Mouse (Mus musculus): ENCODE data around the gene Gm10134. TPM values are rescaled to one million over a fixed set of nuclear protein-coding genes. Genes with fewer than 3 reads are reported as not detected.

Gm10134 gene
- polyA plus RNA-seq (2011; ENCODE audit: insufficient read depth, insufficient read length, low replicate concordance, missing spikeins) = not detected in 2 replicates

DNA sequence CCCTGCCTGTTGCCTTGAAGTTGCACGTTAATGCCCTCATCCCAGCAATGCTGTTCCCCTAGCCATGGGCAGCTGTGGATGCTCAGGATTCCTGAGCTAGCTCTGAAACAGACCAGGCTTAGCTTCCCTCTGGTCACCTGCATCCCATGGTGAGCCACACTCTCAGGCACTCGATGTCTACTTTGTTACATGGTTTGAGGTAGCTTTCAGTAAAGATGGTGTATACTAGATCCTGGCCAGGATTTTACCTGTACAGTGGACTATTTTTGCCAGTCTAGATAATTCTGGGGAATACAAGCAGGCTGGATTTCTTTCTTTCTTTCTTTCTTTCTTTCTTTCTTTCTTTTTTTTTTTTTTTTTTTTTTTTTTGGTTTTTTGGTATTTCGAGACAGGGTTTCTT, at the start of gene Gm10134:
TSS of gene Gm10134 (plus strand) at position 301 of the 400 bp plus-strand sequence.
- 69% methylated on average over 3 of the region's 3 CpGs for WGBS
- no peaks in the 10 kb centered on the region for H3K4me1 ChIP-seq (ENCODE audit: control insufficient read depth, insufficient read depth, low read length)
- H3K4me3 ChIP-seq (replicated peaks; ENCODE audit: control insufficient read depth, low read depth, low read length) = no peak within 1 kb of the TSS
- TF ChIP-seq CTCF (IDR thresholded peaks at IDR 0.05; ENCODE audit: control insufficient read depth, insufficient read depth, low read length) (no peak), POLR2A (IDR thresholded peaks at IDR 0.05; ENCODE audit: borderline replicate concordance, control insufficient read depth, low read depth, low read length) (no peak)
- H3K27ac ChIP-seq (ENCODE audit: control insufficient read depth, insufficient read depth, low read depth, low read length, poor library complexity) = no peak within 1 kb of the TSS

DNA sequence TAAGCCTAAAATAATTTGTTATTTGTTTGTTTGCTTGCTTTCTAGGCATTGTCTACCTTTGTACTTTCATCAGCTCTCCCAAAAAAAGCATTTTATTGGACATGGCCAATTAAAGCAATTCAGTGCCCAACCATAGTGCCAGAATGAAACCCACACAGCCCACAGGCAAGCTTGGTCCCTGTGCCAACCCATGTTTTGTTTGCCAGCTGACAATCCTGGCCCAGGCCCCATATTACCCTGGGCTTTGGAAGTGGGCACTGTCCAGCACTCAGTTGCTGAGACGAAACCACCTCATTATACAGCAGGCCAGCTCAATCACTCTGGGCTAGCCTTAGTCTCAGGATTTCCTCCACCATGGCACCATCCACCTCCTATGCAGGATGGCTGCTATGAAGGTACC, 49.3 kb upstream of the Gm10134 start:
- no peaks in the 10 kb centered on the region for H3K4me1 ChIP-seq (ENCODE audit: control insufficient read depth, insufficient read depth, low read length)
- 68% methylated on average over 1 of the region's 1 CpGs for WGBS

DNA sequence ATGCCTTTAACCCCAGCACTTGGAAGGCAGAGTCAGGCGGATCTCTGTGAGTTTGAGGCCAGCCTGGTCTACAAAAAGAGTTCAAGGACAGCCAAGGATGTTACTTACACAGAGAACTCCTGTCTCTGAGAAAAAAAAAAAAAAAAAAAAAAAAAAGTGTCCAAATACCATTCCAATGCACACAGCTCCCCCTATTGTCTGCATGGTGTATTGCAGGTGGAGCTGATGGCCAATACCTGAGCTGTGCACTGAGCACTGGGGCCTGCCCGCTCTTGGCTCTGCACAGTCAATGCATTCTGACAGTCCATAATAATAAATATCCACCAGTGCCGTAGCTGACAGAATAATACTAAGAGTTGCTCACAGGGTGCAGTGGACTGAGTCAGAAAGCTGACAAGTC, 42.0 kb upstream of the Gm10134 start:
- TF ChIP-seq POLR2A (IDR thresholded peaks at IDR 0.05; ENCODE audit: borderline replicate concordance, control insufficient read depth, low read depth, low read length) (no peak), CTCF (IDR thresholded peaks at IDR 0.05; ENCODE audit: control insufficient read depth, insufficient read depth, low read length) (peak; percentile 64)
- 58% methylated on average over 3 of the region's 3 CpGs for WGBS
- Histone ChIP-seq H3K27ac (ENCODE audit: control insufficient read depth, insufficient read depth, low read depth, low read length, poor library complexity) (no peak overlapping the region), H3K4me3 (replicated peaks; ENCODE audit: control insufficient read depth, low read depth, low read length) (no peak overlapping the region), H3K4me1 (ENCODE audit: control insufficient read depth, insufficient read depth, low read length) (no peaks in the 10 kb centered on the region; the same call in 1 of the 2 replicates)

More for the DNA sequence above, 49.3 kb upstream of the Gm10134 start:
- TF ChIP-seq POLR2A (IDR thresholded peaks at IDR 0.05; ENCODE audit: borderline replicate concordance, control insufficient read depth, low read depth, low read length) = no peak
- no peak for TF ChIP-seq CTCF (IDR thresholded peaks at IDR 0.05; ENCODE audit: control insufficient read depth, insufficient read depth, low read length)
- Histone ChIP-seq H3K27ac (ENCODE audit: control insufficient read depth, insufficient read depth, low read depth, low read length, poor library complexity) (no peak overlapping the region), H3K4me3 (replicated peaks; ENCODE audit: control insufficient read depth, low read depth, low read length) (no peak overlapping the region)

DNA sequence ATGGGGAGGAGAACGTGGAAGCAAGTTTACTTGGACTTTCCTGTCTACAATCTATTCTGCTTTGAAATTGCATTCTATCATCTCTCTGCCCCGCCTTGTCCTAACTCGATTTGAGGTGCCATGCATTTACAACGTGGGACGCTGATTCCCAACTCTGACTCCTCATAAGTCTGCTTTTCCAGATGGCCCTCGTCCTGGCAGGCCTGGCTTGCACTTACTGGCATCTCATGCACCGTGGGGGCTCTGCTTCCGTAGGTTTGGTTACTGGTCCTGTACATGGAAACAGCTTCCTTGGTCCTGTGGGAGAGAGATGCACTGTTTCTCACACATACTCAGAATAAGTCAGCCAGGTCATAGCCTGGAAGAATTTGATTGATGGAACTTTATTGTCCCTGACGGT, 41.0 kb upstream of the Gm10134 start:
- WGBS = 79% methylated on average over 9 of the region's 9 CpGs
- no peak overlapping the region for H3K27ac ChIP-seq (ENCODE audit: control insufficient read depth, insufficient read depth, low read depth, low read length, poor library complexity)
- TF ChIP-seq POLR2A (IDR thresholded peaks at IDR 0.05; ENCODE audit: borderline replicate concordance, control insufficient read depth, low read depth, low read length) = no peak
- TF ChIP-seq CTCF (IDR thresholded peaks at IDR 0.05; ENCODE audit: control insufficient read depth, insufficient read depth, low read length) = no peak
- H3K4me1 ChIP-seq (ENCODE audit: control insufficient read depth, insufficient read depth, low read length) = no peaks in the 10 kb centered on the region; the same call in 1 of the 2 replicates
- H3K4me3 ChIP-seq (replicated peaks; ENCODE audit: control insufficient read depth, low read depth, low read length) = no peak overlapping the region

DNA sequence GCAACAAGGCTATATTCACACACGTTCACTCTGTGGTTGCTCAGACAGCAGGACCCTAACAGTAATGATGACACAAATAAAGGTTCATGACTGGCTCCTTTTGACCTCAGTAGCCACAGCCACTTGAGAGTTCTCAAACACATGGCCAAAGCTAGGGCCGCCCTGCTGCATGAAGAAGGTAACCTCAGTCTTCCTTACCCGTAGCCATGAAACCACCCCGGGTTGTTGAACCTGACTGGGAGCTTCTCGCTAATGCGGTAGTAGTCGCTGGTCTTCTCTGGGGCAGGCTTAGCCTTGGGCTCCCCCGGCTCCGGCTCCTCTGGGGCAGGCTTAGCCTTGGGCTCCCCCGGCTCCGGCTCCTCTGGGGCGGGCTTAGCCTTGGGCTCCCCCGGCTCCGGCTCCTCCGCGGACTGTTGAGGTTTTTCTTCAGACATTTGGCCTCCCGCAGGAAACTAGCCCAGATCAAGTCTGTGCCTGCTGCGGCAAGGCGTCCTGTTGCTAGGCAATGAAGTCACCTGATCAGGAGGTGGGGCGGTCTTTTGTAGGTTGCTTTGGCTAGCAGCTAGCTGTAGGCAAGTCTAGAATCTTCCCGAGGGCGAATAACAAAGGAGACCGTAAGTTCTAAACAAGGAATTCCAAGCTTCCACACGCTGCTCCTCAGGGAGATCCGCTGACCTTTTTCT, 39.9 kb upstream of the Gm10134 start, which contains the start of gene 1700007K13Rik:
TSS of gene 1700007K13Rik (minus strand) at position 497 of the 683 bp plus-strand sequence.
- TF ChIP-seq POLR2A (IDR thresholded peaks at IDR 0.05; ENCODE audit: borderline replicate concordance, control insufficient read depth, low read depth, low read length) = no peak
- no peak for TF ChIP-seq CTCF (IDR thresholded peaks at IDR 0.05; ENCODE audit: control insufficient read depth, insufficient read depth, low read length)
- Histone ChIP-seq H3K27ac (ENCODE audit: control insufficient read depth, insufficient read depth, low read depth, low read length, poor library complexity) (no peak within 1 kb of the TSS), H3K4me1 (ENCODE audit: control insufficient read depth, insufficient read depth, low read length) (no peaks in the 10 kb centered on the region; the same call in 1 of the 2 replicates), H3K4me3 (replicated peaks; ENCODE audit: control insufficient read depth, low read depth, low read length) (no peak within 1 kb of the TSS)
- WGBS = 5% methylated on average over 25 of the region's 25 CpGs

DNA sequence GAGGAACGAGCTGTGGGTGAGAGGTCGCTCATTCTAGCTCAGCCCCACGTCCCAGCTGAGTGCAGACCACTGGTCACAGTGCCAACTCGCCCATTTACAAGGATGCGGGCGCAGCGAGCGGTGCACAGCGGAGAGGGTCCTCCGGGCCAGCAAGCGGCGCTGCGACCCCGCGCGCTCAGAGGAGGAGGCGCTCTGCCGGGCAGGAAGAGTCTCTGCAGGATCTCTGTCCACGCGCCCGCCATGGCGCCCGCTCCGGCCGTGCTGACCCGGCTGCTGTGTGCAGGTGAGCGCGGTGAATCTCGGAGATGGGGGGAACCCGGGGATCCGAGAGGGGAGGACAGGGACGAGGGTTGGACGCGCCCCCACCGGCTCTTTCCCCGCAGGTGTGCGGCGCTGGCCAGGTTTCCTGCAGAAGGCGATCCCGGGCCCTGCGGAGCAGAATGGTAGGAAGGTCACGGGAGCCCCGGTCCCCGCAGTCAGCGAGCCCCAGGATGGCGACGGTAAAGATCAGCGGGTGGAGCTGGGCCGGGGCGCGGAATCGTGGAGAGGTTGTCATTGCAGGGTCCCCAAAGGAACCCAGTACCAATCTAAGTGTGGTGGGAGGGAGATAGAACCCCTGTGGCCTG, 37.9 kb upstream of the Gm10134 start, which contains the start of gene Mrps2:
TSS of gene Mrps2 (plus strand) at position 207 of the 626 bp plus-strand sequence.
- no peaks in the 10 kb centered on the region; the same call in 1 of the 2 replicates for H3K4me1 ChIP-seq (ENCODE audit: control insufficient read depth, insufficient read depth, low read length)
- WGBS = under 1% methylated on average over 52 of the region's 52 CpGs
- H3K27ac ChIP-seq (ENCODE audit: control insufficient read depth, insufficient read depth, low read depth, low read length, poor library complexity) = no peak within 1 kb of the TSS
- TF ChIP-seq CTCF (IDR thresholded peaks at IDR 0.05; ENCODE audit: control insufficient read depth, insufficient read depth, low read length) (peak; percentile 72), POLR2A (IDR thresholded peaks at IDR 0.05; ENCODE audit: borderline replicate concordance, control insufficient read depth, low read depth, low read length) (peak; percentile 68; the same call in 1 of the 2 replicates)
- peak within 1 kb of the TSS; percentile 77 for H3K4me3 ChIP-seq (replicated peaks; ENCODE audit: control insufficient read depth, low read depth, low read length)

DNA sequence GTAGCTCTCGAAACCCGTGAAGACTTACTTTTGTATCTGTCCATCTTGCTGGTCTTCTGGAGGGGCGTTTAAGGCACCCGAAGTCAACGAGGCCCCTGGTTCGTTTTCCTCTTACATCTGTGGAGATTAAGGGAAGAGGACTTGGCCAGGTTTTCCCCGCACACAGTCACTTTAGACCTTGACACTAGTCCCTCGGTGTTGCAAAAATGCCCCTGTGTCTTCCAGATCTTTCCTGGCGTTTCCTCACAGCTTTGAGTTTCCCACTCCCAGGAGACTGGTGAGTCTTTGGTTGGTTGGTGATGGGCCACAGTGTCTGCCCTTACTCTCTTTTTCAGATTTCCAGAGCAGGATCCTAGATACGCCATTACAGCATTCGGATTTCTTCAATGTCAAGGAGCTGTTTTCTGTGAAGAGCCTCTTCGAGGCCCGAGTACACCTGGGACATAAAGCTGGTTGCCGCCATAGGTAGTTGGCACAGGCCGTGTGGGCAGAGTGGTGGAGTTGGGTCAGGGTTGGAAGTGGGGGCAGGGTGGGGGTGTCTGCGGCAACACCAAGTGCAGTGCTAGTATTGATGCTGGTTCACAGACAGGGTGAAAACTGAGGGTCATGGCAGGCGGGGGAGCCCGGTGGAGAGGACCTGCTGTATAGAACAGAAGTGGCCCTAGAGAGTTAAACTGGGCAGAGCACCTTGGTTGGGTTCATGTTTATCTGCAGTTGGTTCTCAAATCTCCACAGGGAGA, 37.2 kb upstream of the Gm10134 start:
- no peak for TF ChIP-seq POLR2A (IDR thresholded peaks at IDR 0.05; ENCODE audit: borderline replicate concordance, control insufficient read depth, low read depth, low read length)
- no peak for TF ChIP-seq CTCF (IDR thresholded peaks at IDR 0.05; ENCODE audit: control insufficient read depth, insufficient read depth, low read length)
- H3K4me1 ChIP-seq (ENCODE audit: control insufficient read depth, insufficient read depth, low read length) = no peaks in the 10 kb centered on the region; the same call in 1 of the 2 replicates
- WGBS = 49% methylated on average over 18 of the region's 18 CpGs
- no peak overlapping the region for H3K27ac ChIP-seq (ENCODE audit: control insufficient read depth, insufficient read depth, low read depth, low read length, poor library complexity)
- H3K4me3 ChIP-seq (replicated peaks; ENCODE audit: control insufficient read depth, low read depth, low read length) = peak overlapping the region; percentile 77

DNA sequence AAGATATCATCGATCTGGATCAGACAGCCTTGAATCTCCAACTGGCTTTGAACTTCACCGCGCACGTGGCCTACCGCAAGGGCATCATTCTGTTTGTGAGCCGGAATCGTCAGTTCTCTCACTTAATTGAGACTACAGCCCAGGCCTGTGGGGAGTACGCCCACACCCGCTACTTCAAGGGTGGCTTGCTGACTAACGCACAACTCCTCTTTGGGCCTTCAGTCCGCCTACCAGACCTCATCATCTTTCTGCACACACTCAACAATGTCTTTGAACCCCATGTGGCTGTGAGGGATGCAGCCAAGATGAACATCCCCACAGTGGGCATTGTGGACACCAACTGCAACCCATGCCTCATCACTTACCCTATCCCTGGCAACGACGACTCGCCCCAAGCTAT, 36.4 kb upstream of the Gm10134 start:
- WGBS = 94% methylated on average over 14 of the region's 14 CpGs
- H3K4me1 ChIP-seq (ENCODE audit: control insufficient read depth, insufficient read depth, low read length) = no peaks in the 10 kb centered on the region; the same call in 1 of the 2 replicates
- no peak overlapping the region for H3K27ac ChIP-seq (ENCODE audit: control insufficient read depth, insufficient read depth, low read depth, low read length, poor library complexity)
- no peak overlapping the region for H3K4me3 ChIP-seq (replicated peaks; ENCODE audit: control insufficient read depth, low read depth, low read length)
- TF ChIP-seq CTCF (IDR thresholded peaks at IDR 0.05; ENCODE audit: control insufficient read depth, insufficient read depth, low read length) = no peak
- TF ChIP-seq POLR2A (IDR thresholded peaks at IDR 0.05; ENCODE audit: borderline replicate concordance, control insufficient read depth, low read depth, low read length) = no peak

Data from bone marrow, adult 2 months (tissue).